Mouse (Mus musculus): Measurements from ENCODE around the gene Hsd17b14. TPM values are rescaled to one million over a fixed set of nuclear protein-coding genes. Genes with fewer than 3 reads are reported as not detected.
A peak's percentile ranks its signal among the peaks of the same experiment; 100 is the strongest.
"Not testable (repeated sequence)": the region's sequence is repeated elsewhere in the genome, so short reads cannot be mapped to it uniquely, and the experiment has no call there.

Hsd17b14 gene
- polyA plus RNA-seq (2016; fragmentation: Nextera tagmentation; extraction: Ambion mirVana) = 0.42 and 1.2 TPM in 2 replicates

GRCm38 (mm10) chr7:45554744-45555143 is at the start of gene Hsd17b14:
Gene Hsd17b14, plus strand, starts transcription at chr7:45554893.
- H3K36me3 ChIP-seq = no peaks in the 10 kb centered on the region
- WGBS = 49% methylated on average over 8 of the region's 8 CpGs
- H3K4me1 ChIP-seq = peaks cover 36% of the 10 kb centered on the region
- H3K27me3 ChIP-seq (ENCODE audit: insufficient read depth, poor library complexity, severe bottlenecking) = no peaks in the 10 kb centered on the region
- H3K27ac ChIP-seq = peak within 1 kb of the TSS; percentile 42; the same call in 1 of the 2 replicates
- DNase-seq (ENCODE audit: low spot score) = no peak
- no peak within 1 kb of the TSS for H3K4me3 ChIP-seq
- no peaks in the 10 kb centered on the region for H3K9me3 ChIP-seq

DNA sequence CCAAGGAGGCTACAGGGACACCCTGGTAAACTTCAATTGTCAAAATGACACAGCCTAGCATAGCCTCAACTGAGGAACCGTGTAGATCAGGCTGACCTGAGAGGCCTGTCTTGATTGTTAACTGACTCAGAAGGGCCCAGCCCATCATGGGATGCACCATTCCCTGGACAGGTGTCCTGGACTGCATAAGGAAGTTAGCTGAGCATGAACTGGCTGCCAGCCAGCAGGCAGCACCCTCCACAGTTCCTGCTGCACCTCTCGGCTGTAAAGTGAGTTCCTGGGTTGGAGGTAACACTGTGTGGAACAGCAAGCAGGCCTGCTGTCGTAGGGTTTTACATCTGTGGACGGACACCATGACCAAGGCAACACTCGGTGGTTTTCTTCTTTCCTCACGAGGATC is 47.1 kb upstream of the Hsd17b14 start:
- peaks cover 26% of the 10 kb centered on the region for H3K4me1 ChIP-seq
- 85% methylated on average over 6 of the region's 6 CpGs for WGBS
- H3K27me3 ChIP-seq (ENCODE audit: insufficient read depth, poor library complexity, severe bottlenecking) = no peaks in the 10 kb centered on the region
- no peak overlapping the region for H3K4me3 ChIP-seq
- peaks cover 49% of the 10 kb centered on the region for H3K36me3 ChIP-seq
- no peak overlapping the region for H3K27ac ChIP-seq
- H3K9me3 ChIP-seq = no peaks in the 10 kb centered on the region
- DNase-seq (ENCODE audit: low spot score) = no peak

- no peak for DNase-seq (ENCODE audit: low spot score)
- H3K4me3 ChIP-seq = peak overlapping the region; percentile 84
- 73% methylated on average over 6 of the region's 6 CpGs for WGBS
- no peaks in the 10 kb centered on the region for H3K9me3 ChIP-seq
- peaks cover 23% of the 10 kb centered on the region for H3K4me1 ChIP-seq
- peaks cover 41% of the 10 kb centered on the region for H3K36me3 ChIP-seq
- no peaks in the 10 kb centered on the region for H3K27me3 ChIP-seq (ENCODE audit: insufficient read depth, poor library complexity, severe bottlenecking)
- peak overlapping the region; percentile 93 for H3K27ac ChIP-seq
Observed at GRCm38 (mm10) chr7:45508561-45508960, 46.1 kb upstream of the Hsd17b14 start.

DNA sequence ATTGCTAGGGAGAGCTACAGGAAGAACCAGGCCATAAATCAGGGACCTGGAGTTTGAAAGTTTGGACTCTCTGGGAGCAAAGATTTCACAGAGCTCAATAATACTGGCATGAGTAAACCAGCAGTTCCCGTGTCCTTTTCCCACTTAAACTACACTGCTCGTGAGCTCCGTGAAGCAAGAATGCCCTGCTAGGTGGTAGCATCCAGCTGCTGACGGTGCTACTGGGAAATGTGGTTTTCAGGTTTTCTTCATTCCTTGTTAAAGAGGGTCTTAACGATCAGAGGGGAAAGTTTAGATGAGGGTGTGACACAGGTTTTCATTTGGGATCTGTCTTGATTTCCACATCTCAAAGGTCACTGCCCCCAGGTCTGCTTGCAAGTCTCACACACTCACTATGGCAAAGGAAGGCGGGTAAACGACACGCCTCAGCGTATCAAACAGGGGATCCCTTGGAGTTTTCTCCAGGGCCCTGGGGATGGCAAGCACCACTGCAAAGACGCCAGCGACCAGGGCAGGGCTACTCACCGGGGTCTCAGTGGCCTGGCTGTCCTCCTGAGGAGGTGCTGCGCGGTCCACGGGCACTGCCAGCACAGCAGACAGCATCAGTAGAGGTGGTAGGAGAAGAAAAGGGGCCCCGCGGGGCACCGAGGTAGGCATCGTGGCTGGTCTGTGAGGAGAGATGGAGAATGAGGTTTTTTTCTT is 45.4 kb upstream of the Hsd17b14 start:
- H3K27me3 ChIP-seq (ENCODE audit: insufficient read depth, poor library complexity, severe bottlenecking) = no peaks in the 10 kb centered on the region
- H3K4me1 ChIP-seq = peaks cover 23% of the 10 kb centered on the region
- no peak for DNase-seq (ENCODE audit: low spot score)
- no peaks in the 10 kb centered on the region for H3K9me3 ChIP-seq
- 41% methylated on average over 19 of the region's 19 CpGs for WGBS
- H3K36me3 ChIP-seq = peaks cover 36% of the 10 kb centered on the region
- H3K27ac ChIP-seq = peak overlapping the region; percentile 93
- H3K4me3 ChIP-seq = peak overlapping the region; percentile 84

- DNase-seq (ENCODE audit: low spot score) = peak; percentile 97
- Histone ChIP-seq H3K4me3 (peak within 1 kb of the TSS; percentile 84), H3K27ac (peak within 1 kb of the TSS; percentile 93), H3K9me3 (no peaks in the 10 kb centered on the region), H3K4me1 (peaks cover 29% of the 10 kb centered on the region), H3K27me3 (ENCODE audit: insufficient read depth, poor library complexity, severe bottlenecking) (no peaks in the 10 kb centered on the region), H3K36me3 (peaks cover 28% of the 10 kb centered on the region)
- WGBS = under 1% methylated on average over 44 of the region's 44 CpGs
Observed at GRCm38 (mm10) chr7:45509912-45510787, 44.5 kb upstream of the Hsd17b14 start, which contains the start of gene Nucb1. Gene Nucb1, minus strand, starts transcription at chr7:45510406.

DNA sequence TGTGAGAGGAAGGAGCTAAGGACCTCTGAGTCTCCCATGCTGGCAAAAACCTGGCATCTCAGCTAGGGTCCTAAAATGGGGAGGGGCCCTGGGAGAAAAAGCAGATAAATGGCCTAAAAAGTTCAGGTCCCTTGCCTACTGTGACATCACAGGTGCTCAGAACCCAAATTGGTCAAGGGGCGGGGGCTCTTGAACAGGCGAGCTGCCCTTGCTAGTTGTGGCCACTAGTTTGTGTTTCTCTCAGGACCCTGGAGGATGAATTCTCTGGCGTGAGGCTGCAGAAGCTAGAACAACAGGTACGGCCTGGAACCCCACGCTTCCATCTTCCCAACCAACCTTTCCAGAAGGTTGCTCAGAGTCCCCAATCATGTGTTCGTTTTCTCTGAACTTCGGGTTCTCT is 40.3 kb upstream of the Hsd17b14 start:
- H3K4me1 ChIP-seq = peaks cover 22% of the 10 kb centered on the region
- H3K27ac ChIP-seq = peak overlapping the region; percentile 81
- no peak overlapping the region for H3K4me3 ChIP-seq
- no peaks in the 10 kb centered on the region for H3K36me3 ChIP-seq
- H3K27me3 ChIP-seq (ENCODE audit: insufficient read depth, poor library complexity, severe bottlenecking) = no peaks in the 10 kb centered on the region
- DNase-seq (ENCODE audit: low spot score) = no peak
- H3K9me3 ChIP-seq = no peaks in the 10 kb centered on the region
- 80% methylated on average over 7 of the region's 7 CpGs for WGBS

- Histone ChIP-seq H3K27me3 (ENCODE audit: insufficient read depth, poor library complexity, severe bottlenecking) (no peaks in the 10 kb centered on the region), H3K4me3 (peak overlapping the region; percentile 43), H3K4me1 (peaks cover 18% of the 10 kb centered on the region), H3K9me3 (no peaks in the 10 kb centered on the region), H3K36me3 (no peaks in the 10 kb centered on the region), H3K27ac (peak overlapping the region; percentile 81)
- WGBS = 18% methylated on average over 16 of the region's 16 CpGs
- DNase-seq (ENCODE audit: low spot score) = peak; percentile 91
Observed at GRCm38 (mm10) chr7:45515436-45515835, 39.3 kb upstream of the Hsd17b14 start.

GRCm38 (mm10) chr7:45516846-45517245 is 37.8 kb upstream of the Hsd17b14 start:
- H3K4me1 ChIP-seq = peaks cover 18% of the 10 kb centered on the region
- 65% methylated on average over 5 of the region's 5 CpGs for WGBS
- not testable (repeated sequence) for DNase-seq (ENCODE audit: low spot score); H3K27ac ChIP-seq; H3K9me3 ChIP-seq; H3K4me3 ChIP-seq; H3K36me3 ChIP-seq; H3K27me3 ChIP-seq (ENCODE audit: insufficient read depth, poor library complexity, severe bottlenecking)

DNA sequence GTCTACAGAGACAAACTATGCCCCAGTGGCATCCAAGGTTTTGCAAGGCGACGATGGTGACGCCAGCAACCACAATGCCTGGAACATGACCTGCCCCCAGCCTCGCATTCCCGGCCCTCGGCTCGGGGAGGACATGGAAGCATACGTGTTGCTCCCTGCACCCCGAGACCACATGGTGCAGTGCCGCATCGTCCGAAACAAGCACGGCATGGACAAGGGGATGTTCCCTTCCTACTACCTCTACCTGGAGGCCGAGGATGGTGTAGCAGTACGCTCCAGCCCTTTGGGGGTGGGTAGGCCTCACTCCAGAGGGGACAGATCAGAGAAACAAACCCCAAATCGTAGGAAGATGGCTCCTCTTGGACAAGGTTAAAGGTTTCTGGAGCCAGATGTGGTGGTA is 36.1 kb upstream of the Hsd17b14 start:
- DNase-seq (ENCODE audit: low spot score) = no peak
- Histone ChIP-seq H3K4me3 (no peak overlapping the region), H3K36me3 (peaks cover 11% of the 10 kb centered on the region; the same call in 1 of the 2 replicates), H3K4me1 (peaks cover 34% of the 10 kb centered on the region), H3K27me3 (ENCODE audit: insufficient read depth, poor library complexity, severe bottlenecking) (no peaks in the 10 kb centered on the region), H3K9me3 (no peaks in the 10 kb centered on the region), H3K27ac (no peak overlapping the region)
- WGBS = 94% methylated on average over 16 of the region's 16 CpGs

DNA sequence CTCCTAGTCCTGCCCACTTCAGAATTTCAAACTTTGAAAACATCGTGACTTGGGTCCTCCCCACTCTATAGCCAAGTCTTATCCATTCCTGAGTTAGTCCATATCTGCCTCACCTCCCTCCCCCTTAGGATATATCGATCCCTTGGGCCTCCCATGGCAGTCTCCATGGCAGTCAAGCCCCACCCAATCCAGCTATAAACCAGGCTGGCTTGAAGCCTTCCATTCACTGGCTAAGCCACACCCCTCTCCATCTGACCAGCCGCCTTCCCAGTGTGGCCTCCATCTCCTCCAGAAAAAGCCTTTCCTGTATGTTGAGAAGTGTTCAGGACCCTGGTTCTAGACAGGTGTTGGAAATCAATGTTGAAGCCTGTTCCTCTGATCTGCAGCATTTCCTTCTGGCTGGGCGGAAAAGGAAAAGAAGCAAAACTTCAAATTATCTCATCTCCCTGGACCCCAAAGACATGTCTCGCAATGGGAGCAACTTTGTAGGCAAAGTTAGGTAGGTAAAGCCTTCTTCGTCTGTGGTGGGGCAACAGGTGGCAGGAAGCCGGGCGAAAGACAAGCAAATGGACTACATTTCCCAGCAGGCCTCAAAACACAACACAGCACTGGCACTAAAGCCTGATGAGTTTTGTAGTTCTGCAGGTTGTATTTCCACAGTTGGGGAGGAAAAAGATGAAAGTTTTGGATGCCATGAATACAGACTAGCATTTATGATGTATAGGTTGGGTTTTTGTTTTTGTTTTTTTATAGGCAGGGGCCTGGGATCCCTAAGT is 35.2 kb upstream of the Hsd17b14 start:
- Histone ChIP-seq H3K4me3 (no peak overlapping the region), H3K36me3 (peaks cover 17% of the 10 kb centered on the region; the same call in 1 of the 2 replicates), H3K4me1 (peaks cover 40% of the 10 kb centered on the region), H3K9me3 (no peaks in the 10 kb centered on the region), H3K27me3 (ENCODE audit: insufficient read depth, poor library complexity, severe bottlenecking) (no peaks in the 10 kb centered on the region), H3K27ac (no peak overlapping the region)
- DNase-seq (ENCODE audit: low spot score) = no peak
- WGBS = 70% methylated on average over 8 of the region's 8 CpGs

GRCm38 (mm10) chr7:45520605-45521004 is 34.1 kb upstream of the Hsd17b14 start:
- Histone ChIP-seq H3K4me3 (no peak overlapping the region), H3K4me1 (peaks cover 38% of the 10 kb centered on the region), H3K9me3 (no peaks in the 10 kb centered on the region), H3K27ac (no peak overlapping the region), H3K27me3 (ENCODE audit: insufficient read depth, poor library complexity, severe bottlenecking) (no peaks in the 10 kb centered on the region), H3K36me3 (peaks cover 17% of the 10 kb centered on the region; the same call in 1 of the 2 replicates)
- no peak for DNase-seq (ENCODE audit: low spot score)
- WGBS = 91% methylated on average over 7 of the region's 7 CpGs

DNA sequence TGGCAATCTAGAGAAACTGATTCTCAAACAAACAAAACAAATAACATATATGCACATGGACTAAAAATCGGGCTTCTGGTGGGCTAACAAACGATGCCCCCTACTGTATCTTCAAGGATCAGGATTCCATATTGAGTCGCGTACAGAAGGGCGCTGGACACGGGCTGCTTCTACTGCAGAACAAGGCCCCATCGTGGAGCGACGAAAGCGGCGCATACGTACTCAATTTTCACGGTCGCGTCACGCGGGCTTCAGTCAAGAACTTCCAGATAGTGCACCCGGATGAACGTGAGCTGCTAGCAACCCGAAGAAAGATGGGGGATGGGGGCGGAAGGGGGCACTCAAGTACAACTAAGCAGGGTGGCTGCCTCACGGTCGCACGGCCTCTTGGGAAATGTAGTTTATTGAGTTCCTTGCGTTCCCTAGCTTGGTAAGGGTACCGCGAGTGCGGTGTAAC is 32.9 kb upstream of the Hsd17b14 start:
- under 1% methylated on average over 28 of the region's 28 CpGs for WGBS
- Histone ChIP-seq H3K9me3 (no peaks in the 10 kb centered on the region), H3K4me3 (peak overlapping the region; percentile 70)

More for the DNA sequence above, 32.9 kb upstream of the Hsd17b14 start:
- peak; percentile 95 for DNase-seq (ENCODE audit: low spot score)
- Histone ChIP-seq H3K27me3 (ENCODE audit: insufficient read depth, poor library complexity, severe bottlenecking) (no peaks in the 10 kb centered on the region), H3K27ac (peak overlapping the region; percentile 93), H3K36me3 (peaks cover 17% of the 10 kb centered on the region; the same call in 1 of the 2 replicates), H3K4me1 (peaks cover 30% of the 10 kb centered on the region)

Measured in heart, embryonic 10.5 days (tissue).